Mouse (Mus musculus) neutrophil, adult 83 days (primary cell): ENCODE measurements around the gene Gfpt1. TPM values are rescaled to one million over a fixed set of nuclear protein-coding genes. Genes with fewer than 3 reads are reported as not detected.

Experiments used
- total RNA-seq, 2 experiments: library from RNA; stranded (reverse); gene quantifications; one replicate each; pipeline ENCODE4 v1.2.4; 2023

The Gfpt1 gene
- total RNA-seq: 10 to 100 TPM; 27.4 to 31.8 TPM

DNA sequence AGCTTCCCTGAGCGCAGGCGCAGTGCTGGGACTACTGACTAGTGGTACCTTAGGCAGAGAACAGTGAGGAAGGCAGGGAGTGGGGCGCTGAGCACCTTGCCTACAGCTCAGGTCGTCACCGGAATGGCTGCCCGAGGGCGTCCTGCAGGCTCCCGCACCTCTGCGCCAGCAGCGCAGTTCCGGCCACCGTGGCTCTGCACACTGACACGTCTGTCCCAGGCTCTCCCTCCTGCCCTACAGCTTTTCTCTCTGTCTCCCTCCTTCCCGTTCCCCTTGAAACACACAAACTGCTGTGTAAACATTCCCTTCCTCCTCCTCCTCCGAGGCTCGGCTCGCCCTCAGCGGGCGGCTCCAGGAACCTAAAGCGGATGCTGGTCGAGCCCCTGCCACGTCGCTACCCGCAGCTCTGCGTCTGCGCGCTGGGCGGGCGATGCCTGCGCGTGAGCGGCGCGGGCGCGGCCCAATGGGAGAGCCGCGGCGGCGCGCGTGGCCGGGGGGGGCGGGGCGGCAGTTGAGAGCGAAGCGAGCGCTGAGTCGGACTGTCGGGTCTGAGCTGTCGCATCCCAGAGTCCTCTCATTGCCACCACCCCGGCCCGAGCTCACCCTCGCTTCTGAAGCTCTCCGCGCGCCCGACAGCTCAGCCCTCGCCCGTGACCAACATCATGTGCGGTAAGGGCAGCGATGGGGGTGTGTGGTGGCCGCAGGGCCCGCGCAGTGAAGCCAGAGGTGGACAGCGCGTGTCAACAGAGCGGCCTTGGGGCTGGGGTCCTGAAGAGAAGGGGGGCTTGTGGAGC lies at the start of gene Gfpt1:
Gene Gfpt1, plus strand, starts transcription at position 510 of the 794 bp plus-strand sequence.

DNA sequence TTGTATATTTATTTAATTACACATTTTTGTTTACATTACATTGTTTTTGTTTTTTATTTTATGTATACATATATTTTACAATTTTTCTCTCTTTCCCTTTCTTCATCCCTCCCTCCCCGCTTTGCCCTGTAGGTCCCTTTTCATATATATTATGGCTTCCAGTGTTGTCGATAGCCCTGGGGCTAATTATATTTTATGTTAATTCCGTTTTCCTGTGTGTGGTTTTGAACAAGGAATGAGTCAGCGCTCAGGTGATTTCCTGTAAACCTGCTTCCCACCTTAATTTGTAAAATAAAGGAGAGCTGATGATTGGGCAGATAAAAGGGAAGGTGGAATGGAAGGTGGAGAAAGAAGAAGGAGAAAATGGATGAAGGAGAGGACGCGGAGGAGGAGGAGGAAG lies 33.8 kb upstream of the Gfpt1 start, which contains the start of gene Nfu1:
Gene Nfu1, plus strand, starts transcription at position 350 of the 400 bp plus-strand sequence.

DNA sequence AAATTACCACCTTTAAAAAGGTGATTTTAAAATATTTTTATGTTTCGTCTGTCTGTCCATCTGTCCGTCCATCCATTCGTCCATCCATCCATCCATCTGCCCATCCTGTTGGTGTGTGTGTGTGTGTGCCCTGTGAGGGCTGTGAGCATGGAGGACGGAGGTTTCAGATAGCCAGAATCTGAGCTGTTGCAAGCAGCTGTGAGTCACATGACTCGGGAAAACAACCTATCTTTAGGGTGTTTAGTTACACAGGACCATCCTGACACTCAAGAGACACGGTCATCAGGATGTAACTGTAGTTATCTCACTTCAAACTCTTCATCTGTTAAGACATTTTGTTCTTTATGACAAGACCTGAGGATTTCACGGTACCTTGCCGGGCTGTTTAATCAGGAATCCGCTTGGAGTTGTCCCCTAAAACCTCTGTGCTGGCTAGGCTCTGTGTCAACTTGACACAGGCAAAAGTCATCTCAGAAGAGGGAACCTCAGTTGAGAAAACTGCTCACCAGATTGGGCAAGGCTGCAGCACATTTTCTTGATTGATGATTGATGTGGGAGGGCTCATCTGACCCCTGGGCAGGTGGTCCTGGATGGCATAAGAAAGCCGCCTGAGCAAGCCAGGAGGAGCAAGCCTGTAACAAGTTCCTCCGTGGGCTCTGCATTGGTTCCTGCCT lies 61.6 kb downstream of the Gfpt1 start, which contains the start of gene D6Ertd527e:
Gene D6Ertd527e, plus strand, starts transcription at position 624 of the 674 bp plus-strand sequence.

Other genes with a start within 250 kb of the Gfpt1 start
- 10 to 100 TPM; 16.6 to 19.6 TPM for gene Anxa4, start 249.3 kb upstream of the Gfpt1 start, total RNA-seq
- gene Aak1, start 193.3 kb upstream of the Gfpt1 start, total RNA-seq: 10 to 100 TPM; 35.3 to 36.7 TPM
- gene Nfu1, start 33.6 kb upstream of the Gfpt1 start, total RNA-seq: 10 to 100 TPM; 58.7 to 60.8 TPM
- gene D6Ertd527e, start 61.9 kb downstream of the Gfpt1 start, total RNA-seq: under 1 TPM in 1 of 2 experiments, not detected in 1; 0.26 TPM